ENCODE assay signal across 22 mouse cellular contexts in the genomic region with DNA sequence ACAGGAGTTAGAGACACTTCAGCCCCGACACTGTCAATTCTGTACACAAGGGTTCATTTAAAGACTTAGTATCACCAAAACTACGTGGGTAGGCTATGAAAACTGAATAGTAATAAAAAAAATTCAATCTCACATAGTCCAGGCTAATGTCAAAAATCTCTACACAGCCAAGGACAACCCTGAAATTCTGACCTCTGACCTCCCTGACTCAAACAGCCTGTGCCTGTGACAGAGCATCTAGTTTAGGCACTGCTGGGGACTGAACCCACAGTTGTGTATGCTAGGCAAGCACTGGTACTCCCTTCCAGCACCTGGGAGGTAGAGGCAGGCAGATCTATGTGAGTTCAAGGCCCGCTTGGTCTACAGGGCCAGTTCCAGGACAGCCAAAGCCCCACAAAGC.
DNase-seq lines count a peak whose midpoint lies in the region; ATAC-seq and TF ChIP-seq lines count a peak whose summit lies in the region.
"Had no signal": no experiment of that assay in that cellular context is flagged by ENCODE, and none has a peak within 500 bp of the region (broad histone marks: within the 10 kb centered on the region; RNA-seq: fewer than 3 reads in every experiment).

No protein-coding gene starts in this region.

- no peak overlapping the region for H3K27ac ChIP-seq in liver, adult 2 months (replicated peaks; ENCODE audit: insufficient read depth, low read depth, low read length)
- H3K27ac ChIP-seq in liver, postnatal 0 days (ENCODE audit: low read depth), result no peak overlapping the region
- H3K27ac ChIP-seq: embryonic facial prominence, embryonic 10.5 days; embryonic facial prominence, embryonic 12.5 days; forebrain, embryonic 13.5 days; forebrain, embryonic 15.5 days had no signal

- TF ChIP-seq EP300 in liver, postnatal 0 days (IDR thresholded peaks at IDR 0.05; ENCODE audit: low read depth), result no peak

- no peaks in the 10 kb centered on the region for H3K9me3 ChIP-seq in liver, postnatal 0 days (ENCODE audit: low read length)
- H3K9me3 ChIP-seq: embryonic facial prominence, embryonic 10.5 days; embryonic facial prominence, embryonic 12.5 days; forebrain, embryonic 13.5 days; forebrain, embryonic 15.5 days; G1E had no signal

- WGBS in liver, adult 2 months, result 89% methylated on average over 3 of the region's 3 CpGs
- WGBS in liver, postnatal 0 days (ENCODE audit: insufficient replicate concordance), result 79% methylated on average over 3 of the region's 3 CpGs

- no peak overlapping the region for H3K4me3 ChIP-seq in liver, adult 2 months (ENCODE audit: insufficient read depth, low read depth, low read length)
- H3K4me3 ChIP-seq in liver, postnatal 0 days (ENCODE audit: low read depth, low read length), result no peak overlapping the region
- H3K4me3 ChIP-seq: embryonic facial prominence, embryonic 10.5 days; embryonic facial prominence, embryonic 12.5 days; forebrain, embryonic 13.5 days; forebrain, embryonic 15.5 days had no signal

- H3K4me1 ChIP-seq in liver, adult 2 months (ENCODE audit: control insufficient read depth, insufficient read depth, low read length), result peaks cover 7% of the 10 kb centered on the region
- 0 out of 2 replicates have a peak, but pooled peaks cover 4% of the 10 kb centered on the region for H3K4me1 ChIP-seq in liver, postnatal 0 days (ENCODE audit: insufficient read depth)
- H3K4me1 ChIP-seq: embryonic facial prominence, embryonic 10.5 days; embryonic facial prominence, embryonic 12.5 days; forebrain, embryonic 13.5 days had no signal

- no peak overlapping the region for H3K4me2 ChIP-seq in liver, postnatal 0 days (ENCODE audit: low read depth, low read length)
- H3K4me2 ChIP-seq: embryonic facial prominence, embryonic 12.5 days; forebrain, embryonic 13.5 days; forebrain, embryonic 15.5 days had no signal

- no peaks in the 10 kb centered on the region for H3K79me2 ChIP-seq in liver, adult 2 months (ENCODE audit: control insufficient read depth, insufficient read depth, low read length)

- no peak overlapping the region for H3K9ac ChIP-seq in liver, adult 2 months (ENCODE audit: low read depth, low read length)
- H3K9ac ChIP-seq in liver, postnatal 0 days (replicated peaks), result no peak overlapping the region
- H3K9ac ChIP-seq: embryonic facial prominence, embryonic 12.5 days; forebrain, embryonic 13.5 days; forebrain, embryonic 15.5 days; forebrain, postnatal 0 days had no signal

- DNase-seq in adrenal gland, adult (ENCODE audit: inconsistent age in 2 of 2, low spot score in 1 of 2), result peak; percentile 19 to 76
- no peak for DNase-seq in adrenal gland, postnatal 25 days
- DNase-seq in adrenal gland, postnatal 14 days, result peak; percentile 40
- DNase-seq in adrenal gland, postnatal 10 days, result no peak
- peak; percentile 49 for DNase-seq in liver, adult 2 months (ENCODE audit: extremely low read depth, low read depth, low spot score)
- DNase-seq in liver, postnatal 0 days, result no peak
- DNase-seq: B cell, adult 2 months; cerebellum, adult 11-12 months; cerebellum, adult 2 months; cerebellum, adult 9-10 months; cerebellum, postnatal 10 days; cerebellum, postnatal 25 days; forebrain, postnatal 0 days had no signal

- H3K36me3 ChIP-seq in liver, adult 2 months (ENCODE audit: control insufficient read depth, insufficient read depth, low read length), result peaks cover 22% of the 10 kb centered on the region
- H3K36me3 ChIP-seq in liver, postnatal 0 days (replicated peaks; ENCODE audit: insufficient read depth, low read length), result peaks cover 32% of the 10 kb centered on the region

- TF ChIP-seq CTCF in liver, adult 2 months (IDR thresholded peaks at IDR 0.05; ENCODE audit: low read depth, low read length), result no peak
- TF ChIP-seq CTCF in liver, postnatal 0 days (IDR thresholded peaks at IDR 0.05; ENCODE audit: low read depth), result no peak

- TF ChIP-seq POLR2A in liver, adult 2 months (IDR thresholded peaks at IDR 0.05; ENCODE audit: extremely low read depth, insufficient read depth, low read length), result no peak

- no peak for ATAC-seq in liver, postnatal 0 days
- ATAC-seq: activated CD4-positive, CD25-positive, alpha-beta regulatory T cell, adult 4 months; CD4-positive, CD25-positive, alpha-beta regulatory T cell, adult 4 months; forebrain, embryonic 13.5 days; forebrain, embryonic 15.5 days; forebrain, postnatal 0 days; Patski had no signal

- H3K27me3 ChIP-seq in liver, adult 2 months (ENCODE audit: control insufficient read depth, insufficient read depth, low read length), result no peaks in the 10 kb centered on the region
- no peaks in the 10 kb centered on the region for H3K27me3 ChIP-seq in liver, postnatal 0 days (ENCODE audit: insufficient read depth, low read length)
- H3K27me3 ChIP-seq: CH12.LX; embryonic facial prominence, embryonic 12.5 days; forebrain, embryonic 13.5 days; forebrain, embryonic 15.5 days; Patski had no signal

Comparison
In these comparisons a context has a peak if more than half of its experiments do, and no peak if none do; other contexts are left out.
1. DNase-seq: peak in adrenal gland, adult (2 of 2), adrenal gland, postnatal 14 days (single experiment) and liver, adult 2 months (single experiment); none in adrenal gland, postnatal 25 days (single experiment), adrenal gland, postnatal 10 days (single experiment) and liver, postnatal 0 days (single experiment).